Mouse (Mus musculus) urinary bladder, postnatal 14 days (tissue): ENCODE results near the gene Pde11a.

ENCODE experiments used
- DNase-seq: peaks from one replicate; pipeline ENCODE4 v3.0.0; 2021; ENCODE audit warnings: low spot score

Pde11a gene

GRCm38 (mm10) chr2:76320336-76320735, 18.2 kb downstream of the Pde11a start:
- no peak for DNase-seq

- DNase-seq, result no peak
Measured at GRCm38 (mm10) chr2:76319231-76319630, 19.3 kb downstream of the Pde11a start.

GRCm38 (mm10) chr2:76287671-76288070, 50.9 kb downstream of the Pde11a start:
- no peak for DNase-seq

- DNase-seq, result no peak
Measured at GRCm38 (mm10) chr2:76286288-76286740, 52.3 kb downstream of the Pde11a start.

- no peak for DNase-seq
Measured at GRCm38 (mm10) chr2:76285150-76285549, 53.4 kb downstream of the Pde11a start.

- peak; percentile 6 for DNase-seq
Measured at GRCm38 (mm10) chr2:76283378-76284132, 55.0 kb downstream of the Pde11a start.

- no peak for DNase-seq
Measured at GRCm38 (mm10) chr2:76269494-76269893, 69.1 kb downstream of the Pde11a start.

GRCm38 (mm10) chr2:76267335-76267734, 71.2 kb downstream of the Pde11a start:
- DNase-seq, result no peak

GRCm38 (mm10) chr2:76266622-76267021, 72.0 kb downstream of the Pde11a start:
- DNase-seq, result no peak

GRCm38 (mm10) chr2:76264258-76264657, 74.3 kb downstream of the Pde11a start:
- DNase-seq, result no peak

GRCm38 (mm10) chr2:76262661-76263060, 75.9 kb downstream of the Pde11a start:
- no peak for DNase-seq

- peak; percentile 66 for DNase-seq
Measured at GRCm38 (mm10) chr2:76254833-76255232, 83.7 kb downstream of the Pde11a start.

GRCm38 (mm10) chr2:76251379-76251778, 87.2 kb downstream of the Pde11a start:
- DNase-seq, result no peak

GRCm38 (mm10) chr2:76248242-76248641, 90.3 kb downstream of the Pde11a start:
- no peak for DNase-seq

- DNase-seq, result no peak
Measured at GRCm38 (mm10) chr2:76239175-76239574, 99.4 kb downstream of the Pde11a start.

GRCm38 (mm10) chr2:76238496-76238895, 100.1 kb downstream of the Pde11a start:
- DNase-seq, result no peak

GRCm38 (mm10) chr2:76237638-76238420, 100.7 kb downstream of the Pde11a start:
- DNase-seq, result no peak

- DNase-seq, result no peak
Measured at GRCm38 (mm10) chr2:76220364-76221108, 118.0 kb downstream of the Pde11a start.

GRCm38 (mm10) chr2:76219540-76219939, 119.0 kb downstream of the Pde11a start:
- no peak for DNase-seq

GRCm38 (mm10) chr2:76216146-76216545, 122.4 kb downstream of the Pde11a start:
- DNase-seq, result peak; percentile 24

- DNase-seq, result no peak
Measured at GRCm38 (mm10) chr2:76215219-76215618, 123.4 kb downstream of the Pde11a start.

- no peak for DNase-seq
Measured at GRCm38 (mm10) chr2:76185126-76185525, 153.4 kb downstream of the Pde11a start.
